Mouse (Mus musculus) liver, adult 2 months (tissue): Measurements from ENCODE around the gene Naa35.

ENCODE experiments used
- CTCF ChIP-seq: fragments of 200-500 bp; IDR thresholded peaks from 2 replicates; pipeline ENCODE4 v1.5.1; 2011; ENCODE audit warnings: low read depth, low read length, control low read depth
- POLR2A ChIP-seq: fragments of 200-500 bp; IDR thresholded peaks from 2 replicates; pipeline ENCODE4 v1.6.1; 2011; ENCODE audit warnings: low read length, control low read depth; ENCODE audit not compliant: insufficient read depth; ENCODE audit errors: extremely low read depth

DNA sequence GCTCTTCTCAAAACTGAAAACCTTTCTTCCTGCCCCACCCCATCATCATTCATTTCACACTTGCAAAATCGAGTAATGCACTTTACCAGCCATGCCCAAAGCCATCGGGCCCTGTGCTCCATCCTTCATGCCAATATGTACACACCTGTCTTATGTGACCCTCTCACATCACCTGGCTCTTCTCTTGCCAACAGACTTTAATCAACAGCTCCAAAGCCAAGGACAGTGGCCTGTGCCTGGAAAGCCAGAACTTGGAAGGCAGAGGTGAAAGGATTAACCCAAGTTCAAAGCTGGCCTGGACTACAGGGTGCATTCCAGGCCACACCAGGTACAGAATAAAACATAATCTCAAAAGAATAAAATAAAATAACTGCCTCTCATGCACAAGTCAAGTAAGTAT lies 48.4 kb upstream of the Naa35 start:
- TF ChIP-seq CTCF (no peak), POLR2A (no peak)
